Mouse (Mus musculus): ENCODE results near the gene Rnf103.

DNA sequence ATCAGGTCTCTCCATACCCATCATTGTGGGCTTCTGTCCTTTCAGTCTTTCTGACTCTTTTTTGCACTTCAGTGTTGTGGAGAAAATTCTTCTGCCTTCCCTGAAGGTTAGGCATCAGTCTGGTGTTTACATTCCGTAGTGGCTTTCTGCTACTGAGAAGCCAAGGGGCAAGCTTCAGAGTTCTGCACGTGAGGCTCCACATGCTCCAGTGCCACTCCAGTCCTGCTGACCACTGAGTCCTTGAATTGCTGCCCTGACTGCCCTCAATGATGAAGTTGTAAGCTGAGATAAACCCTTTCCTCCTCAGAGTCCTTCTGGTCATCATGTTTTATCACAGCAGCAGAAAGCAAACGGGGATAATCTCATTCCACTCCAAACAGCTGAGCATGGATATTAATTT lies 24.4 kb upstream of the Rnf103 start:
- no peak for TF ChIP-seq CTCF (IDR thresholded peaks at IDR 0.05)
- TF ChIP-seq POLR2A (IDR thresholded peaks at IDR 0.05; ENCODE audit: insufficient read depth, low read depth, low read length), result no peak

All from heart, adult 2 months (tissue).